Mouse (Mus musculus): Measurements from ENCODE around the gene Tedc2.

The Tedc2 gene

GRCm38 (mm10) chr17:24211631-24212440, 8.8 kb downstream of the Tedc2 start:
- DNase-seq, result peak; percentile 52

- DNase-seq, result no peak
Measured at GRCm38 (mm10) chr17:24210591-24210990, 10.1 kb downstream of the Tedc2 start.

- DNase-seq, result no peak
Measured at GRCm38 (mm10) chr17:24209916-24210240, 10.8 kb downstream of the Tedc2 start.

- DNase-seq, result peak; percentile 32
Measured at GRCm38 (mm10) chr17:24209043-24209915, 11.4 kb downstream of the Tedc2 start, which contains the start of gene Ntn3. Gene Ntn3, minus strand, starts transcription at chr17:24209531.

- DNase-seq, result peak; percentile 45
Measured at GRCm38 (mm10) chr17:24208641-24209042, 12.0 kb downstream of the Tedc2 start.

GRCm38 (mm10) chr17:24207768-24208640, 12.6 kb downstream of the Tedc2 start:
- DNase-seq, result no peak

GRCm38 (mm10) chr17:24206451-24207351, 13.9 kb downstream of the Tedc2 start:
- DNase-seq, result peak; percentile 27

- no peak for DNase-seq
Measured at GRCm38 (mm10) chr17:24205908-24206361, 14.7 kb downstream of the Tedc2 start.

- DNase-seq, result peak; percentile 91
Measured at GRCm38 (mm10) chr17:24205284-24205888, 15.3 kb downstream of the Tedc2 start, which contains the start of gene Tbc1d24. Gene Tbc1d24, minus strand, starts transcription at chr17:24205562.

GRCm38 (mm10) chr17:24204846-24205245, 15.8 kb downstream of the Tedc2 start:
- no peak for DNase-seq

GRCm38 (mm10) chr17:24203611-24204534, 16.8 kb downstream of the Tedc2 start:
- DNase-seq, result no peak

GRCm38 (mm10) chr17:24203068-24203467, 17.6 kb downstream of the Tedc2 start:
- no peak for DNase-seq

GRCm38 (mm10) chr17:24201092-24201491, 19.6 kb downstream of the Tedc2 start:
- DNase-seq, result no peak

- DNase-seq, result no peak
Measured at GRCm38 (mm10) chr17:24199741-24200140, 20.9 kb downstream of the Tedc2 start.

- DNase-seq, result no peak
Measured at GRCm38 (mm10) chr17:24199252-24199651, 21.4 kb downstream of the Tedc2 start.

- DNase-seq, result no peak
Measured at GRCm38 (mm10) chr17:24197032-24197824, 23.4 kb downstream of the Tedc2 start.

GRCm38 (mm10) chr17:24195349-24195748, 25.3 kb downstream of the Tedc2 start:
- no peak for DNase-seq

- DNase-seq, result no peak
Measured at GRCm38 (mm10) chr17:24193769-24194168, 26.9 kb downstream of the Tedc2 start.

GRCm38 (mm10) chr17:24193268-24193667, 27.4 kb downstream of the Tedc2 start:
- no peak for DNase-seq
